Mouse (Mus musculus) testis, postnatal 10 days (tissue): ENCODE results near the gene Iqck.
A peak's percentile ranks its signal among the peaks of the same experiment; 100 is the strongest.

ENCODE experiments used
- DNase-seq: peaks from one replicate; pipeline ENCODE4 v3.0.0; 2021; ENCODE audit warnings: low spot score

The Iqck gene

GRCm38 (mm10) chr7:118855171-118855876 is at the start of gene Iqck:
TSS of gene Iqck (plus strand) at chr7:118855752.
- DNase-seq = peak; percentile 95

GRCm38 (mm10) chr7:118806631-118807411 is 48.7 kb upstream of the Iqck start:
- no peak for DNase-seq

- no peak for DNase-seq
Observed at GRCm38 (mm10) chr7:118807899-118808298, 47.7 kb upstream of the Iqck start.

- DNase-seq = no peak
Observed at GRCm38 (mm10) chr7:118811407-118812106, 44.0 kb upstream of the Iqck start.

- DNase-seq = no peak
Observed at GRCm38 (mm10) chr7:118813592-118813991, 42.0 kb upstream of the Iqck start.

- DNase-seq = no peak
Observed at GRCm38 (mm10) chr7:118816275-118816674, 39.3 kb upstream of the Iqck start.

- DNase-seq = no peak
Observed at GRCm38 (mm10) chr7:118817741-118818140, 37.8 kb upstream of the Iqck start.

GRCm38 (mm10) chr7:118819666-118820065 is 35.9 kb upstream of the Iqck start:
- DNase-seq = no peak

- DNase-seq = no peak
Observed at GRCm38 (mm10) chr7:118821356-118821755, 34.2 kb upstream of the Iqck start.

- DNase-seq = no peak
Observed at GRCm38 (mm10) chr7:118821887-118822556, 33.5 kb upstream of the Iqck start.

GRCm38 (mm10) chr7:118824451-118824850 is 31.1 kb upstream of the Iqck start:
- no peak for DNase-seq

- no peak for DNase-seq
Observed at GRCm38 (mm10) chr7:118827975-118828416, 27.6 kb upstream of the Iqck start.

GRCm38 (mm10) chr7:118837901-118838300 is 17.7 kb upstream of the Iqck start:
- DNase-seq = no peak

- DNase-seq = no peak
Observed at GRCm38 (mm10) chr7:118841030-118841745, 14.4 kb upstream of the Iqck start.

GRCm38 (mm10) chr7:118841796-118842195 is 13.8 kb upstream of the Iqck start:
- DNase-seq = no peak

GRCm38 (mm10) chr7:118842938-118843337 is 12.6 kb upstream of the Iqck start:
- no peak for DNase-seq

- no peak for DNase-seq
Observed at GRCm38 (mm10) chr7:118845141-118845540, 10.4 kb upstream of the Iqck start.

- DNase-seq = no peak
Observed at GRCm38 (mm10) chr7:118846329-118846728, 9.2 kb upstream of the Iqck start.

- peak; percentile 57 for DNase-seq
Observed at GRCm38 (mm10) chr7:118848796-118849195, 6.8 kb upstream of the Iqck start.

GRCm38 (mm10) chr7:118849543-118850250 is 5.9 kb upstream of the Iqck start:
- peak; percentile 61 for DNase-seq
